Mouse (Mus musculus) heart, postnatal 0 days (tissue): ENCODE data around the gene Itga11.

Experiments used
- CTCF ChIP-seq: IDR thresholded peaks from 2 replicates; pipeline ENCODE4 v1.5.1; 2016; ENCODE audit warnings: antibody characterized with exemption, control low read depth, low read depth
- EP300 ChIP-seq: IDR thresholded peaks from 2 replicates; pipeline ENCODE4 v1.6.1; 2016; ENCODE audit warnings: antibody characterized with exemption, low read depth

DNA sequence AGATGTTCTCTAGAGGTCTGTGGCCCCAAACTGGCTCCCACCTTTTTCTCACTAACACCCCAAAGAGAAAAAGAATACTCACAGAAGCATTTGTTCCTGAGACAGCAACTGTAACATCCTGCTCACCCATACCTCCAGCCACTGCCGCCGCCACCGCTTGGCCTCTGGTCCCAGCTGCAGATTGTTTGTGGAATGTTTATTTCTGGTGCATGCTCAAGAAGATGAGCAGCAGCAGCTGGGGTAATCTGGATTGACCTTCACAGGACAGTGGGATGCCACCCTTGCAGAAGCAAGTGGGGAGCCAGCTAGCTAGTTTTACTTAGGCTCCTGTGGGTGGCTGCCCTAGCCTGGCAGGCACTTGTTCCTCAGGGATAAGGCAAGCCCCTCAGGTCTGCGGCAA is 11.7 kb upstream of the Itga11 start:
- TF ChIP-seq CTCF (no peak), EP300 (no peak)
